Mouse (Mus musculus) megakaryocyte, embryonic 14.5 days (primary cell): Measurements from ENCODE around the gene Sgca.

Experiments used
- FLI1 ChIP-seq: IDR thresholded peaks from 2 replicates; pipeline ENCODE4 v1.6.1; 2012; ENCODE audit warnings: low read length, inconsistent platforms, mixed read lengths
- GATA1 ChIP-seq: IDR thresholded peaks from 3 replicates; pipeline ENCODE4 v1.6.1; 2012; ENCODE audit warnings: mixed read lengths, low read length, inconsistent platforms, borderline replicate concordance

DNA sequence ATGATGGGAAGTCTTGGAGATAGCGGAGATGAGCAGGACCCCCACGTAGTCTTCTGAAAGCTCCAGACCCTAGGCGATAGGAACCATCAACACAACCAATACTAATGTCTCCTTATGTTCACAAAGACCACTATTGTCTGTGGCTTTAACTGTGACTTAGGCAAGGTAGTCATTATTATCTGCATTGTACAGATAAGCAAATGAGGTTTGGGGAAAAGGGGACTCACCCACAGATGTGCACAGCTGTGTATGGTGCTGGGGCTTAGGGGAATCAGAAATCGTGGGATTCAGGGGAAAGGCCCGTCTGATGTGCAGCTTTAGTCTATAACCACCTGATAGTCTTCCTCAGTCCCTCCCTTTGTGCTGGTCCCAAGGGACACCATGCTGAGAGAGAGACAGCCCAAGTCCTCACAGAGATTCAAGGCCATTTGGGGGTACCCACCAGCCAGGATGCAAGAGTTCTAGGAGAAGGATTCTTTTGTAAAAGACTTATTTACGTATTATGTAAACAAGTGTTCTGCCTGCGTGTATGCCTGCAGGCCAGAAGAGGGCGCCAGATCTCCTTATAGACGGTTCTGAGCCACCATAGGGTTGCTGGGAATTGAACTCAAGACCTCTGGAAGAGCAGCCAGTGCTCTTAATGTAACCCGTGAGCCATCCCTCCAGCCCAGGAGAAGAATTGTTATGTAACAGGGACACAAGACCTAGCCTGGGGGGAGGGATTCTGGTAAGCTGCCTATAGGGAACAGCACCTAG is 46.3 kb upstream of the Sgca start:
- no peak for TF ChIP-seq GATA1
- no peak for TF ChIP-seq FLI1
